Mouse (Mus musculus) heart, embryonic 12.5 days (tissue): ENCODE measurements around the gene Irf2bp1. TPM values are rescaled to one million over a fixed set of nuclear protein-coding genes. Genes with fewer than 3 reads are reported as not detected.

ENCODE experiments used
- ATAC-seq: fragments of 200-750 bp; cut with Nextera tagmentation; 2 replicates; pipeline ENCODE4 v1.8.0; 2017; ENCODE audit warnings: moderate TSS enrichment, moderate library complexity; ENCODE audit not compliant: insufficient number of reproducible peaks, low FRiP score
- H3K27ac ChIP-seq: fragments of 300-500 bp; sonication (generic); 2 replicates; pipeline ENCODE4 v1.5.1; 2016; ENCODE audit warnings: mild to moderate bottlenecking, moderate library complexity; ENCODE audit not compliant: poor library complexity, severe bottlenecking
- H3K27me3 ChIP-seq: fragments of 300-500 bp; sonication (generic); replicated peaks from 2 replicates; pipeline ENCODE4 v1.6.1; 2016; ENCODE audit warnings: mild to moderate bottlenecking, moderate library complexity
- H3K36me3 ChIP-seq: fragments of 300-500 bp; sonication (generic); 2 replicates; pipeline ENCODE4 v1.6.1; 2016; ENCODE audit warnings: mild to moderate bottlenecking, moderate library complexity
- H3K4me1 ChIP-seq: fragments of 300-500 bp; sonication (generic); replicated peaks from 2 replicates; pipeline ENCODE4 v1.6.1; 2016; ENCODE audit warnings: mild to moderate bottlenecking
- H3K4me2 ChIP-seq: fragments of 300-500 bp; sonication (generic); 2 replicates; pipeline ENCODE4 v1.6.1; 2016; ENCODE audit warnings: mild to moderate bottlenecking, moderate library complexity
- H3K4me3 ChIP-seq: fragments of 300-500 bp; sonication (generic); 2 replicates; pipeline ENCODE4 v1.5.1; 2016; ENCODE audit warnings: mild to moderate bottlenecking
- H3K9ac ChIP-seq: fragments of 300-500 bp; sonication (generic); 2 replicates; pipeline ENCODE4 v1.6.1; 2016; ENCODE audit warnings: mild to moderate bottlenecking, moderate library complexity
- H3K9me3 ChIP-seq: fragments of 300-500 bp; sonication (generic); replicated peaks from 2 replicates; pipeline ENCODE4 v1.6.1; 2016; ENCODE audit warnings: mild to moderate bottlenecking, moderate library complexity
- WGBS: fragments of 180-500 bp; shearing (Covaris S2); methylation state at CpG from one replicate; pipeline ENCODE4 v1.1.7; 2016; 5-methylcytosine and 5-hydroxymethylcytosine counted together
- polyA plus RNA-seq: library from polyadenylated mRNA; unstranded; fragments of >200 nt; fragmentation: Nextera tagmentation; extraction: Ambion mirVana; gene quantifications from 2 replicates; pipeline ENCODE4 v1.2.1, GENCODE M21; 2016

Gene Irf2bp1
- polyA plus RNA-seq, 1 experiment from 2014 or later = 21.3 TPM

GRCm38 (mm10) chr7:19029084-19029653 is 25.3 kb downstream of the Irf2bp1 start:
- Histone ChIP-seq H3K36me3 (peaks cover 56% of the 10 kb centered on the region), H3K9ac (no peak overlapping the region), H3K4me2 (no peak overlapping the region), H3K4me3 (no peak overlapping the region), H3K4me1 (peaks cover 19% of the 10 kb centered on the region), H3K27ac (no peak overlapping the region), H3K27me3 (no peaks in the 10 kb centered on the region), H3K9me3 (no peaks in the 10 kb centered on the region)
- WGBS = 63% methylated on average over 6 of the region's 6 CpGs
- peak; percentile 36; the same call in 1 of the 2 replicates for ATAC-seq

GRCm38 (mm10) chr7:19031641-19032040 is 27.8 kb downstream of the Irf2bp1 start:
- Histone ChIP-seq H3K36me3 (peaks cover 81% of the 10 kb centered on the region), H3K4me3 (no peak overlapping the region), H3K4me1 (0 out of 2 replicates have a peak, but pooled peaks cover 2% of the 10 kb centered on the region), H3K4me2 (no peak overlapping the region), H3K9ac (no peak overlapping the region), H3K9me3 (no peaks in the 10 kb centered on the region), H3K27me3 (no peaks in the 10 kb centered on the region), H3K27ac (no peak overlapping the region)
- ATAC-seq = no peak
- WGBS = 65% methylated on average over 4 of the region's 4 CpGs

- Histone ChIP-seq H3K27ac (no peak overlapping the region), H3K4me3 (no peak overlapping the region), H3K4me1 (no peaks in the 10 kb centered on the region), H3K36me3 (peaks cover 100% of the 10 kb centered on the region), H3K4me2 (no peak overlapping the region), H3K9me3 (no peaks in the 10 kb centered on the region), H3K27me3 (no peaks in the 10 kb centered on the region), H3K9ac (no peak overlapping the region)
- WGBS = 94% methylated on average over 6 of the region's 6 CpGs
- ATAC-seq = no peak
Measured at GRCm38 (mm10) chr7:19044616-19045015, 40.8 kb downstream of the Irf2bp1 start.

- no peak overlapping the region for H3K4me2 ChIP-seq
- H3K27ac ChIP-seq = no peak overlapping the region
- no peak overlapping the region for H3K4me3 ChIP-seq
- H3K9me3 ChIP-seq = no peaks in the 10 kb centered on the region
- no peak for ATAC-seq
- WGBS = 91% methylated on average over 11 of the region's 11 CpGs
- H3K36me3 ChIP-seq = peaks cover 100% of the 10 kb centered on the region
- no peak overlapping the region for H3K9ac ChIP-seq
- no peaks in the 10 kb centered on the region for H3K27me3 ChIP-seq
- no peaks in the 10 kb centered on the region for H3K4me1 ChIP-seq
Measured at GRCm38 (mm10) chr7:19046286-19047069, 42.6 kb downstream of the Irf2bp1 start.

GRCm38 (mm10) chr7:19048006-19048527 is 44.2 kb downstream of the Irf2bp1 start:
- Histone ChIP-seq H3K4me3 (no peak overlapping the region), H3K9me3 (no peaks in the 10 kb centered on the region), H3K36me3 (peaks cover 98% of the 10 kb centered on the region), H3K4me2 (no peak overlapping the region), H3K4me1 (no peaks in the 10 kb centered on the region), H3K27ac (no peak overlapping the region), H3K27me3 (no peaks in the 10 kb centered on the region), H3K9ac (no peak overlapping the region)
- no peak for ATAC-seq
- WGBS = 83% methylated on average over 14 of the region's 14 CpGs

GRCm38 (mm10) chr7:19049252-19049651 is 45.4 kb downstream of the Irf2bp1 start:
- 89% methylated on average over 5 of the region's 5 CpGs for WGBS
- Histone ChIP-seq H3K4me3 (no peak overlapping the region), H3K27ac (no peak overlapping the region), H3K9ac (no peak overlapping the region), H3K4me2 (no peak overlapping the region), H3K36me3 (peaks cover 89% of the 10 kb centered on the region), H3K9me3 (no peaks in the 10 kb centered on the region), H3K27me3 (no peaks in the 10 kb centered on the region), H3K4me1 (0 out of 2 replicates have a peak, but pooled peaks cover 4% of the 10 kb centered on the region)
- ATAC-seq = no peak

- H3K27ac ChIP-seq = no peak overlapping the region
- H3K4me1 ChIP-seq = 0 out of 2 replicates have a peak, but pooled peaks cover 8% of the 10 kb centered on the region
- H3K4me3 ChIP-seq = no peak overlapping the region
- H3K9me3 ChIP-seq = no peaks in the 10 kb centered on the region
- H3K27me3 ChIP-seq = no peaks in the 10 kb centered on the region
- no peak overlapping the region for H3K4me2 ChIP-seq
- peaks cover 86% of the 10 kb centered on the region for H3K36me3 ChIP-seq
- 86% methylated on average over 8 of the region's 8 CpGs for WGBS
- ATAC-seq = no peak
- H3K9ac ChIP-seq = no peak overlapping the region
Measured at GRCm38 (mm10) chr7:19050172-19050571, 46.3 kb downstream of the Irf2bp1 start.

GRCm38 (mm10) chr7:19051161-19051560 is 47.3 kb downstream of the Irf2bp1 start:
- Histone ChIP-seq H3K4me3 (no peak overlapping the region), H3K27me3 (no peaks in the 10 kb centered on the region), H3K4me2 (no peak overlapping the region), H3K9me3 (no peaks in the 10 kb centered on the region), H3K9ac (no peak overlapping the region), H3K27ac (no peak overlapping the region), H3K4me1 (0 out of 2 replicates have a peak, but pooled peaks cover 8% of the 10 kb centered on the region), H3K36me3 (peaks cover 78% of the 10 kb centered on the region)
- no peak for ATAC-seq
- 58% methylated on average over 4 of the region's 4 CpGs for WGBS

GRCm38 (mm10) chr7:19052345-19053135 is 48.7 kb downstream of the Irf2bp1 start:
- H3K27me3 ChIP-seq = no peaks in the 10 kb centered on the region
- no peak overlapping the region for H3K4me3 ChIP-seq
- peaks cover 7% of the 10 kb centered on the region; the same call in 1 of the 2 replicates for H3K9me3 ChIP-seq
- no peak overlapping the region for H3K27ac ChIP-seq
- peaks cover 71% of the 10 kb centered on the region for H3K36me3 ChIP-seq
- ATAC-seq = no peak
- no peak overlapping the region for H3K9ac ChIP-seq
- WGBS = 88% methylated on average over 15 of the region's 15 CpGs
- H3K4me2 ChIP-seq = no peak overlapping the region
- H3K4me1 ChIP-seq = 0 out of 2 replicates have a peak, but pooled peaks cover 8% of the 10 kb centered on the region

- peaks cover 65% of the 10 kb centered on the region for H3K36me3 ChIP-seq
- no peak overlapping the region for H3K4me2 ChIP-seq
- H3K27ac ChIP-seq = no peak overlapping the region
- no peak for ATAC-seq
- peaks cover 7% of the 10 kb centered on the region; the same call in 1 of the 2 replicates for H3K9me3 ChIP-seq
- H3K4me3 ChIP-seq = no peak overlapping the region
- 0 out of 2 replicates have a peak, but pooled peaks cover 8% of the 10 kb centered on the region for H3K4me1 ChIP-seq
- no peaks in the 10 kb centered on the region for H3K27me3 ChIP-seq
- no peak overlapping the region for H3K9ac ChIP-seq
- WGBS = 92% methylated on average over 7 of the region's 7 CpGs
Measured at GRCm38 (mm10) chr7:19053136-19053532, 49.3 kb downstream of the Irf2bp1 start.
